Mouse (Mus musculus): ENCODE results near the gene Slc22a6.

- no peak for TF ChIP-seq EP300 (IDR thresholded peaks at IDR 0.05; ENCODE audit: low read depth)
- no peak for TF ChIP-seq CTCF (IDR thresholded peaks at IDR 0.05; ENCODE audit: low read depth)
These were observed 24.9 kb upstream of the Slc22a6 start for GRCm38 (mm10) chr19:8592873-8593408.
